Mouse (Mus musculus) induced T-regulatory cell, adult 2 months (primary cell): ENCODE measurements at regions not wholly inside any gene's neighbourhood (a gene's known extent, or its start where the extent isn't known, plus 50 kb on each side); places are given as distances from the start of the nearest gene placed in this dataset.
A peak's percentile ranks its signal among the peaks of the same experiment; 100 is the strongest.

Source experiments
- DNase-seq: peaks from one replicate; pipeline ENCODE4 v3.0.0-alpha.2; 2012; ENCODE audit warnings: low read depth

DNA sequence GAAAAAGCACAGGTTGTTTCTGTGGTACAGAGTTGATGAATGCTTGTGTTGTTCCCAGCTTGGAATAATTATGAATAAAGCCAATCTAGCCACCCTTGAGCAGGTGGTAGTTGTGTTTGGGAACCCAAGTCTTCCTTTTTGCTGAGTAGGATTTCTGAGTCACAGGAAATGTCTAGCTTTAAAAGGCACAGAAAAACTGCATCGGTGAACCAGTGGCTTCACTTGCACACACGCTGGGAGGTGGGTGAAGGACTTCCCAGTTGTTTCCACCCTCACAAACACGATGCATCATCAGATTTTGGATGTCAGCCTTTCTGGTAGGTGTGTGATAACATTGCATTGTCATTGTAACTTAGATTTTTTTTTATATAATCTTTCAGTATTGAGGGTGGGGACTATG is 322.9 kb upstream of the Slco3a1 start:
- DNase-seq = no peak

- DNase-seq = no peak
Measured at GRCm38 (mm10) chr7:74876667-74877066, 322.1 kb upstream of the Slco3a1 start.

- DNase-seq = no peak
Measured at GRCm38 (mm10) chr7:74870250-74870649, 315.7 kb upstream of the Slco3a1 start.

DNA sequence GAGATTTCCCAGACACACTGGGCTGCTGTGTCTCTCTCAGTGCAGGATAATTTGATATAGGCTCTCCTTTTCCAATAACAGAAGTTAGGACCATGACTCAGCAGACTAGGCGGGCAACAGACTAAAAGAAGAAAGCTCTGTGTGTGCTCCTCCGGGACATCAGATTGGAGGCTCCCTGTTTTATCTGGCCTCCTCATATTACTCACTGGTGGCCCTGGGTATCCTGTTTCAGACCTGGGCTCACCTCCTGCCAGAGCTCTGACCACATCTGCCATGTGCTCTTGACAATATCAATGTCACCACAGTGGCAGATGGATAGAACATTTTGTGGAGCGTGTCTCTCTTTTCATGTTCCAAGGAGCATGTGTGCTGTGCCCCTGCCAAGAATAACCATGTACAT is 308.1 kb upstream of the Slco3a1 start:
- no peak for DNase-seq

GRCm38 (mm10) chr7:74844306-74844929 is 289.8 kb upstream of the Slco3a1 start:
- no peak for DNase-seq

DNA sequence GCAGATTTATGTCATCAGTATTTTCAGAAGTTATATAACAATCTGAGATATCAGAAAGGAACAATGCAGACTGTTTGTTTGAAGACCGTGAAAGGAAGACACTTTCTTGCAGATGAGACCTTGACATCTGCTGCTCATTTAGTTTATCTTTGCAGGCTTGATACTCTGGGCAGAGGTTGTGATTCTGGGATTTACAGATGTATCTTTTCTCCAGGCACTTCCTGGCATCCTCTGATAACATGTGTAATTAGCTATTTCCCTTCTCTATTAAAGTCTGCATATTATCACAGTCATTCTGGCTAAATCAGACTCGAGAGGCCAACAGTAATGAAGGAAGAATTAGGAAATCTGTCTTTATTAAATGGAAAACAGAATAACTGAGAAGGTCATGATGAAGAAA is 268.7 kb upstream of the Slco3a1 start:
- DNase-seq = no peak

DNA sequence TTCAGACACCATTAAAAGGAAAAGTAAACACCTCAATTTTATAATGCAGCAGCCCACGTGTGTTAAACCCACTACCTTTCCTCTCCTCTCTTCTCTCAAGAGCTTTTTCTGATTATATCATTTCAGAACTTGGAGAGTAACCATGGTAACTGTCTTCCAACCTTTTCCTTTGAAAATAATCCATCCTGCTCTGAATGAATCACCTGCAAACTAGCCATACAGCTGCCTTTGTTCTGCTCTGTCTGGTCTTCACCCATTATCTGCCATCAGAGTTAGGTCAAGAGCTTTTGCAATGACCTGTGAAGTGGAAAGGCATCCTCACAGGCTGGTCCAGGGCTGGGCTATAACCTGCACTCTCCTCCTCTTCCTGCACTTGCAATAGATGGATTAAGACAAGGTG is 238.7 kb upstream of the Slco3a1 start:
- no peak for DNase-seq

GRCm38 (mm10) chr7:74788696-74789095 is 234.1 kb upstream of the Slco3a1 start:
- DNase-seq = no peak

DNA sequence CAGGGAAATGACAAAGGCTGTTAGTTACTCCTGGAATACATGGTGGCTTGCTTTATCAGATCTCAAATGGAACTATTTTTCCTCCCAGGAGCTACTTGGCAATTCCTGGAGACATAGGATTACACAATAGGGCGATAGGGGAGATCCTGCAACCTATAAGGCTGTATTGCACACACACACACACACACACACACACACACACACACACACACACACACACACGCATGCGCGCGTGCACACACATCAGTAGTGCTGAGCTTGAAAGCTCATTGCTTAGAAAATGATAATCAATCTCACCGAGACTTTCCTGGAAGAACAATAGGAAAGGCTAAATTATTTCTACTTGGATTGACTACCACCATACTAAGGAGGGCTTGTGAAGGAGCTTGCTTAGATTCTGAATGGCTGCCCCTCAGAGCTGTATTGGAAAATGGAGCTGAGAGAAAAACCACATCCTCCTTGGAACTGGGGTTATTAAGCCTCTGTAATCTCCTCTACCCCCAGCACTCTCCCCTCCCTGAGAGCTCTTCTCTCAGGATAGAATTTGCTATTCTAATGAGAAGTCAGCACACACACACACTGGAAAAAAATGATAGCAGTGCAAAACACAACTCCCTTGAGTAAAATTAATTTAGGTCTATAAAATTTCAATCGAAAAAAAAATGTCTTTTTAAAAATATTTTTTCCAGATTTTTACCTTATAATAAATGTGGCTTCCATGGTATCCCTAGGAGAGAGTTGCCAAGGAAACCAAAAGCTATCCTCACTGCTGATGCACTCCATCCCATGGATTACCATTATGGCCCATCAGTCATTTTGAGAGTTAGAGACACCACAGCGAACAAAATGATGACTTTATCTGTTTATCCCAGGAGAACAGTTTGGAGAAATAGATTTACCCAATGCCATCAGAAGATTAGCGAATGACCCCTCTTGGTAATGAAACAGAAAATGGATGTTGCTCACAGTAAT is 217.1 kb upstream of the Slco3a1 start:
- DNase-seq = no peak

DNA sequence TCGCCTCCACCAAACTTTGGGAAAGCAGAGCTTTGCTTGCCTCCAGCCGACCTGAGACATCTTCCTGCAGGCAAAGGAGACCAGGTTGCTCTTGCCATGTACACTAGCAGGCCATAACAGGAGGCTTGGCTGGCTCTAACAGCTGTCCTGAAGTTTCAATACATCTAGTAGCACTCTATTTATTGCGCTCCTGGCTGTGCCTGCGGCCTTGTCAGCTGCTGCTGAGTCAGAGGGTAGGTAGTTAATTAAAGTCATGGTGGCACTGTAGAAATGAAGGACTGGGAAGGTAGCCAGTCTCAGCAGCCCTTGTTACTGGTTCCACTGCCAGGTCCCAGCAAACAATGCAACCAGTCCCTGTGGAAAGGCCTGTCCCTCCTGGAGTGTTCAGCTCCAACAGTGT is 212.0 kb upstream of the Slco3a1 start:
- no peak for DNase-seq

GRCm38 (mm10) chr7:74757469-74757868 is 202.9 kb upstream of the Slco3a1 start:
- DNase-seq = no peak

- DNase-seq = no peak
Measured at GRCm38 (mm10) chr7:74747704-74748103, 193.1 kb upstream of the Slco3a1 start.

DNA sequence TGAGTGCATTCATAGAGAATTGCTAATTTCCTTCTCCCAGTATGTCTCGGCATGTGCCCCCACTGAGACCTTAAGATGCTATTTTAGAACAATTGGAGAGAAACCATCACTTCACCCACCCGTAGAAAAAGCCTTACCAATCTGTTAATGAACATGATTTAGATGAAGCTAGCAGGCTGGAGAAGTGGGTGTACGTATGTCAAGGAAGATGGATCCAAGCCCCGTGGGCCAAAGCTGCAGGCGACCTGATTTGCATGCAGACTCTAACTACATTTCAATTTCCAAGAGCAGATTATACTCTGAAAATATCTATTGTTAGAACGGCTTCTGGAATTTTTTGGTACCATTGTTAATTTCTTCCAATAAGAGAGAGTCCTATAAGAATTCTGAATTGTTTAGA is 180.4 kb upstream of the Slco3a1 start:
- no peak for DNase-seq

DNA sequence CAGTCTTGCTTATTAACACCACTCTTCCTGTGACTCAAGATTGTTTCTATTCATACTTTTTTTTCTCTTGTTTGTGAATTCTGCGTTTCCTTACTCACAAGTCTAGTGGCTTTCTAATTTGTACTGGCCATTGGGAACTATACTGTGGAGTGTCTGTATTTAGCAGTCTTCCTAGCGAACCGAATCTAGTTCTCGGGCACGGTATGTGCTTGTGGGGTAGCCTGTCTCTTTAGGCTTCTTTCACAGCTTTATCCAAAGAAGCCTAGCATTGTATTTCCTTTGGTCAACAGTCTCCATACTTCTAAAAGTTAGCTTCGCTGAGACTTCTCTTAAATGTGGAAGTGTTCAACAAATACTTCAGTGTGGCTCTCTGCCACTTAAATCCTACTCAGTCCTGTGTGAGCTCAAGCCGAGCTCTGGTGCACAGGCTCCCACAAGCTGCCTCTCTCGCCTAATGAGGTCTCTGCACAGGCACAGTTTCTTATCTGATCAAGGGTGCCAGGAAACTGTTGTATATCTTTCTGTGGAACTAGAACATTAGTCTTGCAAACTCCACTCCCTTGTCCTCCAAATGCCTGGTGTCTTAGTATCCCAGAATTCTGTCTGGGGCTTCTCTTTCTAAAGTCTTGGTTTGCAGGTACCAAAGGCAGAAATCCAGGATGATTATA is 171.9 kb upstream of the Slco3a1 start:
- no peak for DNase-seq

GRCm38 (mm10) chr7:74719321-74719720 is 164.7 kb upstream of the Slco3a1 start:
- no peak for DNase-seq

- no peak for DNase-seq
Measured at GRCm38 (mm10) chr7:74709993-74710581, 155.5 kb upstream of the Slco3a1 start.

GRCm38 (mm10) chr7:74709006-74709405 is 154.4 kb upstream of the Slco3a1 start:
- DNase-seq = no peak

GRCm38 (mm10) chr7:74703533-74703932 is 149.0 kb upstream of the Slco3a1 start:
- peak; percentile 42 for DNase-seq

GRCm38 (mm10) chr7:74697794-74698354 is 143.3 kb upstream of the Slco3a1 start:
- peak; percentile 86 for DNase-seq

DNA sequence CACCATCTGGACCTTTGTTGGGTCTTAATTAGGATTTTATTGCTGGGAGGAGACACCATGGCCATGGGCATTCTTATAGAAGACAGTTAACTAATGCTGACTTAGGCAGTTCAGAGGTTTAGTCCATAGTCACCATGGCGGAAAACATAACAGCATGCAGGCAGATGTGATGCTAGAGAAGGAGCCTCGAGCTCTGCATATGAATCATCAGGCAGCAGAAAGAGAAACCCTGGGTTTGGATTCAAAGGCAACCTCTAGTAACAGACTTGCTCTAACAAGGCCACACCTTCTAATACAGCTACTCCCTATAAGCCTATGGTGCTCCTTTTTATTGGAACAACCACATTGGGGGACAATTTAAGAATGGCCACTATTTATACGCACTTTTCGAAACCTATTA is 141.7 kb upstream of the Slco3a1 start:
- peak; percentile 69 for DNase-seq

GRCm38 (mm10) chr7:74693049-74693448 is 138.5 kb upstream of the Slco3a1 start:
- peak; percentile 12 for DNase-seq

GRCm38 (mm10) chr7:74690706-74691105 is 136.1 kb upstream of the Slco3a1 start:
- peak; percentile 56 for DNase-seq
